In genomic region chr9:124267493-124267892, GRCm38 (mm10) we compare ENCODE assay signal across 19 mouse cellular contexts. TPM values are rescaled to one million over a fixed set of nuclear protein-coding genes. Genes with fewer than 3 reads are reported as not detected.
DNase-seq lines count a peak whose midpoint lies in the region; ATAC-seq and TF ChIP-seq lines count a peak whose summit lies in the region.
"Had no signal": no experiment of that assay in that cellular context is flagged by ENCODE, and none has a peak within 500 bp of the region (broad histone marks: within the 10 kb centered on the region; RNA-seq: fewer than 3 reads in every experiment).

No protein-coding gene starts in this region.

- peaks cover 16% of the 10 kb centered on the region for H3K36me3 ChIP-seq in neural tube, embryonic 11.5 days (ENCODE audit: control insufficient read depth, insufficient read depth, low read length)
- peaks cover 18% of the 10 kb centered on the region for H3K36me3 ChIP-seq in forebrain, postnatal 0 days (ENCODE audit: insufficient read depth)
- peaks cover 35% of the 10 kb centered on the region for H3K36me3 ChIP-seq in midbrain, embryonic 13.5 days

- H3K4me3 ChIP-seq in neural tube, embryonic 11.5 days (ENCODE audit: low read depth, low read length), result no peak overlapping the region
- H3K4me3 ChIP-seq in forebrain, postnatal 0 days (ENCODE audit: low read depth, low read length), result no peak overlapping the region
- H3K4me3 ChIP-seq in midbrain, embryonic 13.5 days (replicated peaks), result no peak overlapping the region
- H3K4me3 ChIP-seq: embryonic facial prominence, embryonic 12.5 days; erythroblast, embryonic 14.5 days; heart, embryonic 12.5 days; lung, embryonic 15.5 days had no signal

- no peak overlapping the region for H3K4me2 ChIP-seq in neural tube, embryonic 11.5 days (ENCODE audit: low read depth)
- H3K4me2 ChIP-seq in forebrain, postnatal 0 days (ENCODE audit: low read depth), result no peak overlapping the region
- no peak overlapping the region for H3K4me2 ChIP-seq in midbrain, embryonic 13.5 days (replicated peaks)
- H3K4me2 ChIP-seq: embryonic facial prominence, embryonic 12.5 days; heart, embryonic 12.5 days; lung, embryonic 15.5 days had no signal

- TF ChIP-seq CTCF in forebrain, postnatal 0 days (IDR thresholded peaks at IDR 0.05; ENCODE audit: low read depth), result no peak

- no peak overlapping the region for H3K9ac ChIP-seq in neural tube, embryonic 11.5 days (ENCODE audit: low read length)
- H3K9ac ChIP-seq in forebrain, postnatal 0 days, result no peak overlapping the region
- no peak overlapping the region for H3K9ac ChIP-seq in midbrain, embryonic 13.5 days (replicated peaks)
- H3K9ac ChIP-seq: embryonic facial prominence, embryonic 12.5 days; heart, embryonic 12.5 days; liver, embryonic 14.5 days; lung, embryonic 15.5 days had no signal

- no peaks in the 10 kb centered on the region for H3K4me1 ChIP-seq in neural tube, embryonic 11.5 days (ENCODE audit: control insufficient read depth, insufficient read depth, low read length)
- H3K4me1 ChIP-seq in forebrain, postnatal 0 days (ENCODE audit: insufficient read depth), result no peaks in the 10 kb centered on the region; the same call in 1 of the 2 replicates
- peaks cover 8% of the 10 kb centered on the region for H3K4me1 ChIP-seq in midbrain, embryonic 13.5 days (replicated peaks)
- H3K4me1 ChIP-seq: embryonic facial prominence, embryonic 12.5 days; heart, embryonic 12.5 days; lung, embryonic 15.5 days had no signal

- peak; percentile 49; the same call in 1 of the 2 replicates for ATAC-seq in neural tube, embryonic 11.5 days (ENCODE audit: insufficient read depth, low FRiP score, low TSS enrichment)
- peak; percentile 20; the same call in 1 of the 2 replicates for ATAC-seq in forebrain, postnatal 0 days
- peak; percentile 62; the same call in 1 of the 2 replicates for ATAC-seq in midbrain, embryonic 13.5 days
- ATAC-seq: intestine, embryonic 16.5 days had no signal

- DNase-seq in neural tube, embryonic 11.5 days (ENCODE audit: low spot score), result no peak
- no peak for DNase-seq in neural tube, embryonic 10.5 days (ENCODE audit: extremely low spot score, low spot score)
- DNase-seq in forebrain, postnatal 0 days, result no peak
- no peak for DNase-seq in thymus, adult 18-20 months
- no peak for DNase-seq in thymus, postnatal 25 days
- no peak for DNase-seq in left cerebral cortex, adult 18-20 months (ENCODE audit: low spot score in 2 of 2)
- DNase-seq: B cell, adult 2 months; cerebellum, adult 9-10 months; gastrocnemius, postnatal 10 days; heart, adult 11 months; lung, postnatal 4 days; spleen, adult 18-20 months had no signal

- peaks cover 13% of the 10 kb centered on the region for H3K9me3 ChIP-seq in neural tube, embryonic 11.5 days (ENCODE audit: control insufficient read depth, low read length)
- peaks cover 25% of the 10 kb centered on the region for H3K9me3 ChIP-seq in forebrain, postnatal 0 days (ENCODE audit: low read length)
- H3K9me3 ChIP-seq in midbrain, embryonic 13.5 days, result peaks cover 23% of the 10 kb centered on the region

- no peaks in the 10 kb centered on the region for H3K27me3 ChIP-seq in neural tube, embryonic 11.5 days (ENCODE audit: control insufficient read depth, insufficient read depth, low read length)
- no peaks in the 10 kb centered on the region for H3K27me3 ChIP-seq in forebrain, postnatal 0 days (ENCODE audit: insufficient read depth, low read length)
- no peaks in the 10 kb centered on the region for H3K27me3 ChIP-seq in midbrain, embryonic 13.5 days
- H3K27me3 ChIP-seq: embryonic facial prominence, embryonic 12.5 days; heart, embryonic 12.5 days; lung, embryonic 15.5 days had no signal

- no peak overlapping the region for H3K27ac ChIP-seq in neural tube, embryonic 11.5 days (ENCODE audit: low read depth, low read length)
- H3K27ac ChIP-seq in forebrain, postnatal 0 days (ENCODE audit: low read depth, low read length), result no peak overlapping the region
- 0 out of 2 replicates have a peak overlapping the region, but pooled peaks have one; percentile 20 for H3K27ac ChIP-seq in midbrain, embryonic 13.5 days
- H3K27ac ChIP-seq: embryonic facial prominence, embryonic 12.5 days; liver, embryonic 14.5 days; lung, embryonic 15.5 days had no signal

RNA-seq across cellular contexts. Expression of gene 2010315B03Rik, which starts 45.0 kb away (rescaled TPM):
- 3.5 and 4.9 TPM in 2 replicates for polyA plus RNA-seq in neural tube, embryonic 11.5 days (2014; fragmentation: Nextera tagmentation; extraction: Ambion mirVana)
- total RNA-seq in forebrain, postnatal 0 days (2014; rRNA removed), result 12.9 and 19.8 TPM in 2 replicates
- polyA plus RNA-seq in forebrain, postnatal 0 days (2015; fragmentation: Nextera tagmentation; extraction: Ambion mirVana), result 7.7 and 12.0 TPM in 2 replicates
- 9.1 and 9.4 TPM in 2 replicates for polyA plus RNA-seq in midbrain, embryonic 13.5 days (2015; fragmentation: Nextera tagmentation; extraction: Ambion mirVana)
- 10 to 100 TPM; 18.6 to 22.3 TPM for total RNA-seq in left cerebral cortex, adult 18-20 months (2021)
- polyA plus RNA-seq: erythroblast, embryonic 14.5 days had no signal
